Mouse (Mus musculus): ENCODE measurements at regions not wholly inside any gene's neighbourhood (a gene's known extent, or its start where the extent isn't known, plus 50 kb on each side); places are given as distances from the start of the nearest gene placed in this dataset.

DNA sequence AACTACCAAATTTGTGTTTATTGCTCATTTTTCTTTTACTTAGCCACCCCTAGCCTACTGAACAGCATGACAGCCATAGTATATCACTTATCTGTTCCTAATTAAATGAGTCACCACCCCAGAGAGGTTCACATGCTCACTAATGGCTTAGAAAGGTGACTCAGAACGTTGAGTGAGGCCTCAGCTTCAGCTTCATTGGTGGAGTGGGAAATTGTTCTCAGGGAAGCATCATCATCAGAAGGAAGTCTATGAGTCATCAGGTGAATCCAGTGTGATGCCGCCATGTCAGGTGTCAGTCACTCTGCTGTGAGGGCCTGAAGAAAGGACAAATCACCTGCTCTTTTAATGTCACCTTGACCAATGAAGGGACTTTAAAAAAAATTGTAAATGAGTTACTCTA, 212.3 kb downstream of the Spry2 start:
- Histone ChIP-seq H3K9me3 (replicated peaks; ENCODE audit: control insufficient read depth, low read length) (no peaks in the 10 kb centered on the region), H3K27ac (ENCODE audit: low read depth, low read length) (no peak overlapping the region), H3K4me2 (ENCODE audit: low read length) (no peak overlapping the region), H3K27me3 (replicated peaks; ENCODE audit: control insufficient read depth, insufficient read depth, low read length) (no peaks in the 10 kb centered on the region), H3K4me3 (ENCODE audit: low read depth, low read length) (no peak overlapping the region), H3K36me3 (ENCODE audit: control insufficient read depth, insufficient read depth, low read length) (no peaks in the 10 kb centered on the region), H3K4me1 (ENCODE audit: control insufficient read depth, insufficient read depth, low read length) (no peaks in the 10 kb centered on the region), H3K9ac (ENCODE audit: low read length) (no peak overlapping the region)
- ATAC-seq (no peak), DNase-seq (ENCODE audit: low spot score) (no peak)
- WGBS, result 87% methylated on average over 2 of the region's 2 CpGs

- no peak for DNase-seq (ENCODE audit: low spot score)
- no peaks in the 10 kb centered on the region for H3K9me3 ChIP-seq (replicated peaks; ENCODE audit: control insufficient read depth, low read length)
- H3K4me2 ChIP-seq (ENCODE audit: low read length), result peak overlapping the region; percentile 25
- H3K36me3 ChIP-seq (ENCODE audit: control insufficient read depth, insufficient read depth, low read length), result no peaks in the 10 kb centered on the region
- H3K9ac ChIP-seq (ENCODE audit: low read length), result no peak overlapping the region
- ATAC-seq, result no peak
- WGBS, result 3% methylated on average over 4 of the region's 4 CpGs
- no peak overlapping the region for H3K27ac ChIP-seq (ENCODE audit: low read depth, low read length)
- H3K27me3 ChIP-seq (replicated peaks; ENCODE audit: control insufficient read depth, insufficient read depth, low read length), result no peaks in the 10 kb centered on the region
- no peak overlapping the region for H3K4me3 ChIP-seq (ENCODE audit: low read depth, low read length)
- peaks cover 14% of the 10 kb centered on the region; the same call in 1 of the 2 replicates for H3K4me1 ChIP-seq (ENCODE audit: control insufficient read depth, insufficient read depth, low read length)
Observed at GRCm38 (mm10) chr14:105676646-105676930, 220.0 kb downstream of the Spry2 start.

- H3K27me3 ChIP-seq (replicated peaks; ENCODE audit: control insufficient read depth, insufficient read depth, low read length), result no peaks in the 10 kb centered on the region
- H3K9ac ChIP-seq (ENCODE audit: low read length), result no peak overlapping the region
- ATAC-seq, result peak; percentile 73
- 19% methylated on average over 13 of the region's 13 CpGs for WGBS
- no peak overlapping the region for H3K27ac ChIP-seq (ENCODE audit: low read depth, low read length)
- peak overlapping the region; percentile 25 for H3K4me2 ChIP-seq (ENCODE audit: low read length)
- DNase-seq (ENCODE audit: low spot score), result peak; percentile 85
- H3K9me3 ChIP-seq (replicated peaks; ENCODE audit: control insufficient read depth, low read length), result no peaks in the 10 kb centered on the region
- H3K4me1 ChIP-seq (ENCODE audit: control insufficient read depth, insufficient read depth, low read length), result peaks cover 14% of the 10 kb centered on the region; the same call in 1 of the 2 replicates
- H3K36me3 ChIP-seq (ENCODE audit: control insufficient read depth, insufficient read depth, low read length), result no peaks in the 10 kb centered on the region
- H3K4me3 ChIP-seq (ENCODE audit: low read depth, low read length), result no peak overlapping the region
Observed at GRCm38 (mm10) chr14:105675801-105676645, 220.6 kb downstream of the Spry2 start.

DNA sequence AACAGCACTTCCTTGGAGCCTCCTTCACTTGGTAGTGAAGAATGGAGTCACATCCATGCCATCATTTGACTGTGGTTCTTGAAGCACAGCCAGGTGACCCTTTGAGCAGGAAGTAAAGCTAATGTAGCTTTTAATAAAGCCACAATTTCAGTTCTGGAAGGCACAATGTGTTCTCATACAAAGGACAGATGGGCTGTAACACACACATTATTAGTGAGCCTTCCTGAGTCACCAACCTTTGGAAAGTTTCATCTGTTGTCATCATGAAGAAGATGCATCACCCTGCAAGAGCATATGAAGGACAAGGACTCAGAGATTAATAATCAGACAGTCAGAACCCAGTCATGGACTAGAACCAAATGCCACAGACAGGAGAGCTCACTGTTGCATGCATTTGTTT, 221.6 kb downstream of the Spry2 start:
- no peaks in the 10 kb centered on the region for H3K27me3 ChIP-seq (replicated peaks; ENCODE audit: control insufficient read depth, insufficient read depth, low read length)
- no peak overlapping the region for H3K27ac ChIP-seq (ENCODE audit: low read depth, low read length)
- H3K9ac ChIP-seq (ENCODE audit: low read length), result no peak overlapping the region
- H3K4me3 ChIP-seq (ENCODE audit: low read depth, low read length), result no peak overlapping the region
- DNase-seq (ENCODE audit: low spot score) (no peak), ATAC-seq (no peak)
- H3K4me1 ChIP-seq (ENCODE audit: control insufficient read depth, insufficient read depth, low read length), result peaks cover 14% of the 10 kb centered on the region; the same call in 1 of the 2 replicates
- H3K4me2 ChIP-seq (ENCODE audit: low read length), result no peak overlapping the region
- H3K9me3 ChIP-seq (replicated peaks; ENCODE audit: control insufficient read depth, low read length), result no peaks in the 10 kb centered on the region; the same call in 1 of the 2 replicates
- no peaks in the 10 kb centered on the region for H3K36me3 ChIP-seq (ENCODE audit: control insufficient read depth, insufficient read depth, low read length)

DNA sequence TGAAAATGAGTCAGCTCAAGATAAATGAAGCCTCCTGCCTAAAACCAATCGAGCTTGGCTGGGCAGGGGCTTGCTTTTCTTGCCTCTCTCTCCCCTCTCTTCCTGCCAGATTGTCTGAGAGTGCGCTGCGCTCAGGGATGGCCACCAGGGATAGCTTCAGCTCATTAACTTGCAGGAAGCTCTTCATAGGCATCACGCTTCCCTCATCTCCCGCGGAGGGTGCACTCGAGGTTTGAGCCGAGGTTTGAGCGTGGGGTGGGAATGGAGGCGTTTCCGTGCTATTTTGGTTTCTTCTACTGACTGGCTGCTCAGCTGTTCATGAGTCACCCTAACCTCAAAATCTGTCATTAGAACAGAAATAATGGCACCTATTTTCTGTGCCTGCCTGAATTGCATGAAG, 227.7 kb downstream of the Spry2 start:
- Histone ChIP-seq H3K27me3 (replicated peaks; ENCODE audit: control insufficient read depth, insufficient read depth, low read length) (no peaks in the 10 kb centered on the region), H3K27ac (ENCODE audit: low read depth, low read length) (no peak overlapping the region), H3K36me3 (ENCODE audit: control insufficient read depth, insufficient read depth, low read length) (no peaks in the 10 kb centered on the region), H3K9ac (ENCODE audit: low read length) (no peak overlapping the region), H3K4me1 (ENCODE audit: control insufficient read depth, insufficient read depth, low read length) (peaks cover 6% of the 10 kb centered on the region), H3K9me3 (replicated peaks; ENCODE audit: control insufficient read depth, low read length) (no peaks in the 10 kb centered on the region; the same call in 1 of the 2 replicates), H3K4me3 (ENCODE audit: low read depth, low read length) (no peak overlapping the region), H3K4me2 (ENCODE audit: low read length) (no peak overlapping the region)
- DNase-seq (ENCODE audit: low spot score), result peak; percentile 34
- WGBS, result 46% methylated on average over 11 of the region's 11 CpGs
- no peak for ATAC-seq

GRCm38 (mm10) chr14:105664671-105665198, 231.9 kb downstream of the Spry2 start:
- peak; percentile 65 for ATAC-seq
- 13% methylated on average over 7 of the region's 7 CpGs for WGBS
- H3K36me3 ChIP-seq (ENCODE audit: control insufficient read depth, insufficient read depth, low read length), result no peaks in the 10 kb centered on the region
- no peak overlapping the region for H3K4me2 ChIP-seq (ENCODE audit: low read length)
- H3K27me3 ChIP-seq (replicated peaks; ENCODE audit: control insufficient read depth, insufficient read depth, low read length), result no peaks in the 10 kb centered on the region
- no peak overlapping the region for H3K9ac ChIP-seq (ENCODE audit: low read length)
- H3K9me3 ChIP-seq (replicated peaks; ENCODE audit: control insufficient read depth, low read length), result no peaks in the 10 kb centered on the region
- peaks cover 6% of the 10 kb centered on the region for H3K4me1 ChIP-seq (ENCODE audit: control insufficient read depth, insufficient read depth, low read length)
- DNase-seq (ENCODE audit: low spot score), result peak; percentile 75
- H3K4me3 ChIP-seq (ENCODE audit: low read depth, low read length), result no peak overlapping the region
- H3K27ac ChIP-seq (ENCODE audit: low read depth, low read length), result no peak overlapping the region; the same call in 1 of the 2 replicates

GRCm38 (mm10) chr14:105663472-105663871, 233.1 kb downstream of the Spry2 start:
- H3K9me3 ChIP-seq (replicated peaks; ENCODE audit: control insufficient read depth, low read length), result no peaks in the 10 kb centered on the region
- peaks cover 6% of the 10 kb centered on the region for H3K4me1 ChIP-seq (ENCODE audit: control insufficient read depth, insufficient read depth, low read length)
- H3K4me2 ChIP-seq (ENCODE audit: low read length), result no peak overlapping the region
- H3K27me3 ChIP-seq (replicated peaks; ENCODE audit: control insufficient read depth, insufficient read depth, low read length), result no peaks in the 10 kb centered on the region
- 58% methylated on average over 4 of the region's 4 CpGs for WGBS
- no peak overlapping the region for H3K9ac ChIP-seq (ENCODE audit: low read length)
- H3K4me3 ChIP-seq (ENCODE audit: low read depth, low read length), result no peak overlapping the region
- H3K27ac ChIP-seq (ENCODE audit: low read depth, low read length), result no peak overlapping the region
- DNase-seq (ENCODE audit: low spot score) (no peak), ATAC-seq (no peak)
- no peaks in the 10 kb centered on the region for H3K36me3 ChIP-seq (ENCODE audit: control insufficient read depth, insufficient read depth, low read length)

GRCm38 (mm10) chr14:105662839-105663238, 233.8 kb downstream of the Spry2 start:
- WGBS, result 91% methylated on average over 6 of the region's 6 CpGs
- no peak overlapping the region for H3K4me2 ChIP-seq (ENCODE audit: low read length)
- H3K9me3 ChIP-seq (replicated peaks; ENCODE audit: control insufficient read depth, low read length), result no peaks in the 10 kb centered on the region
- H3K4me1 ChIP-seq (ENCODE audit: control insufficient read depth, insufficient read depth, low read length), result peaks cover 6% of the 10 kb centered on the region
- no peaks in the 10 kb centered on the region for H3K27me3 ChIP-seq (replicated peaks; ENCODE audit: control insufficient read depth, insufficient read depth, low read length)
- no peak overlapping the region for H3K27ac ChIP-seq (ENCODE audit: low read depth, low read length)
- no peaks in the 10 kb centered on the region for H3K36me3 ChIP-seq (ENCODE audit: control insufficient read depth, insufficient read depth, low read length)
- no peak for DNase-seq (ENCODE audit: low spot score)
- no peak overlapping the region for H3K4me3 ChIP-seq (ENCODE audit: low read depth, low read length)
- no peak overlapping the region for H3K9ac ChIP-seq (ENCODE audit: low read length)
- ATAC-seq, result no peak

DNA sequence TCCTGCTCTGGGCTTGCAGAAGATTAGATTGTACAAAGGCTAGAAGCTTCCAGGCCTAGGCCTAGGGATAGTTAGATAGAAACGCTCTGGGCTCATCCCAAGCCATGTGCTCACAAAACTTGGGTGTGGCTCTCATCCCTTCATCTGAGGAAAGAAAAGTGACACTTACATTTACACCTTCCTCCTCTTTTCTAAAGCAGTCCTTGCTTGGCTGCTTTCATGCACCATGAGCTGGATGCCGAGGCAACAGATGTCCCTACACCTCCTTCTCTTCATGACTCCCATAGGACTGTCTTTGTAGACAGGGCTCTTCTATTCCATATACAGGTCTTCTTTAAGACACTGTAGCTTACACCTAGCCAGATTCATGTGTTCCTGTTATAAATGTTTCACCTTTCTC, 238.3 kb downstream of the Spry2 start:
- WGBS, result 96% methylated on average over 2 of the region's 2 CpGs
- no peak overlapping the region for H3K4me2 ChIP-seq (ENCODE audit: low read length)
- H3K9ac ChIP-seq (ENCODE audit: low read length), result no peak overlapping the region
- H3K27me3 ChIP-seq (replicated peaks; ENCODE audit: control insufficient read depth, insufficient read depth, low read length), result no peaks in the 10 kb centered on the region
- no peaks in the 10 kb centered on the region for H3K4me1 ChIP-seq (ENCODE audit: control insufficient read depth, insufficient read depth, low read length)
- DNase-seq (ENCODE audit: low spot score) (no peak), ATAC-seq (no peak)
- no peaks in the 10 kb centered on the region for H3K36me3 ChIP-seq (ENCODE audit: control insufficient read depth, insufficient read depth, low read length)
- H3K27ac ChIP-seq (ENCODE audit: low read depth, low read length), result no peak overlapping the region
- no peaks in the 10 kb centered on the region for H3K9me3 ChIP-seq (replicated peaks; ENCODE audit: control insufficient read depth, low read length)
- H3K4me3 ChIP-seq (ENCODE audit: low read depth, low read length), result no peak overlapping the region

Measured in forebrain, embryonic 14.5 days (tissue).